Mouse (Mus musculus) adrenal gland, postnatal 36 days (tissue): ENCODE results near the gene Tnfsf11. TPM values are rescaled to one million over a fixed set of nuclear protein-coding genes. Genes with fewer than 3 reads are reported as not detected.

ENCODE experiments used
- DNase-seq, 2 experiments: peaks; one replicate each; pipeline ENCODE4 v3.0.0; 2021; ENCODE audit warnings: mixed read lengths in 1 of 2
- microRNA-seq: library from miRNA; unstranded; fragments of <30 nt; microRNA quantifications from one replicate; pipeline ENCODE4 v1.2.0, GENCODE M21; 2021
- total RNA-seq, 2 experiments: library from RNA; stranded (reverse); gene quantifications; 2 replicates each; pipeline ENCODE4 v1.2.3; 2021

The Tnfsf11 gene
- total RNA-seq, 2 experiments from 2014 or later: 0.13 TPM

DNA sequence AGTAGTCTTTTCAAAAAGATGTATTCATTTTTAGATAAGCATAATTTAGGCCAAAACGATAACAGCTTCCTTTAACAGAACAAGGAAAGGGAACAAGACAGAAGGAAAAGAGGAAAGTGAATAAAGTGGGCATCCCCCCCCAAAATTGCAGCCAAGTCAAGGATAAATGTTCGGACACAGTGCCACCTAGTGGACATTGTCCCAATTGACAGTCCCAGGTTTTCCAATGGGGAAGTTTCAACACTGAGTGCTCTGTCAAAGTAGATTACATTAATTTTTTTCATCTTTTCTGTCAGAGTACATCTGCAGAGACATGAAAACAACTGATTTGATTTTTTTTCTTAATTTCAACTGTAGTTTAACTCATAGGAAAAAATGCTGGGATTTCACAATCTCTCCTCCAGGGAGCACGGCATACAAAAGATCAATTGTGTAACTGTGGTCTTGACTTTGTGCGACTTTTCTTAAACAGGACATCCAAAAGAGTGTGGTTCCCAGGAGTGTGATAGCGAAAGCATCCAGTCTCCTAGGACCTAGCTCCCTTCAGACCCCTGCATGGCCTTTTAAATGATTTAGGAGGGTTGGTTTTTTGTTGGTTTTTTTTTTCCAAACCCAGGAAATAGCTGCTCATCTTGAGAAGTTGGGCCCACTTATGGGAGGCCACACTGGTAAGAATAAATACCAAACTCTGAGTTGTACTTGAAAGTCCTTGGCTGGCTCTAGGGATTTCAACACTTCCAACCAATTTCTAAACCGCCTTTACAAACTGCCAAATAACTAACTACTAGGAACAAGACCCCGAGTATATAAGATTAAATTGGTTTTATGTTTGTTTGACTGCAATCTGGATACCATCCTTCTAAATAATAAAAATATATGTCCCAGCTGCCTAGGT lies 19.7 kb downstream of the Tnfsf11 start:
- peak; percentile 25 to 38 for DNase-seq

DNA sequence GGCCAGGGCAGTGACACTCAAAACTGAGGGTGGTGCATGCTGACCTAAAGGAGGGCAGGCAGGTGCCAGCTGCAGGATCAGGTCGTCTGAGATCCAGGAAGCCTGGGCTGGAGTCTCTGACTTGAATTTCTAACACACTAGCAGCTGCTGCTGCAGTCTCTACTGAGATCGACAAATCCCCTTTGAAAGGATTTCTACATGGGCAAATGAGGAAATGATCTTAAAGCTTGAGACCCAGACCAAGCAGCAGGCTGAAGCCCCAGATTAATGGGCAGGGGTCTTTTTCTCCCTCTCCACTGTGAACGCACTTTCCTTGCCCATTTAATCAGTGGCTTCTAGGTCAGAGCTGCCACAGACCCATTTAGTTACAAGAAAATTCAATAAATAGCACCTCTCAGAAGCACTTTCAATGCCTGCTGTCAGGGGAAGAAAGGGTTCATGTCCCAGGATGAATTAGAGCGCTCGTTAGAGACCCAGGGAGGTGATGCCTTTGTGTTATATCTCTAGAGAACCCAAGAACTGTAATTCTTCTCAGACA lies 21.8 kb downstream of the Tnfsf11 start:
- DNase-seq: no peak

DNA sequence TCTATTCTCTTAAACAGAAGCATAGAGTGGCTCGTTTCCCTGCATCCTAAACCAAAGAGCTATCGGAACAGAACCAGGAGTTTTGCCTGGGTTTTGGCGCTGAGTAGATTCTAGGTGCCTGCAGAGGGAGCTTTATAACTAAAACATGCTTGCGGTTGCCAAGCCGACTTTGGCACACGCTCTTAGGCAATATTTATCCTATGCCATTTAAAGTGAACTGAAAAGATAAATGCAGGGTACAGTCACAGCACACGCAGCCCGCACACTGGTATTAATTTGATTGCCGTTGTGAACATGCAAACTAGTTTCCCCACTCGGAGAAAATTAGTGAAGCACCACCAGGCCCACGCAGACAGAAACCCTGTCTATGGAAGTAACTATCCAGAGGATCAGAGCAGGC lies 25.4 kb downstream of the Tnfsf11 start:
- DNase-seq: no peak

DNA sequence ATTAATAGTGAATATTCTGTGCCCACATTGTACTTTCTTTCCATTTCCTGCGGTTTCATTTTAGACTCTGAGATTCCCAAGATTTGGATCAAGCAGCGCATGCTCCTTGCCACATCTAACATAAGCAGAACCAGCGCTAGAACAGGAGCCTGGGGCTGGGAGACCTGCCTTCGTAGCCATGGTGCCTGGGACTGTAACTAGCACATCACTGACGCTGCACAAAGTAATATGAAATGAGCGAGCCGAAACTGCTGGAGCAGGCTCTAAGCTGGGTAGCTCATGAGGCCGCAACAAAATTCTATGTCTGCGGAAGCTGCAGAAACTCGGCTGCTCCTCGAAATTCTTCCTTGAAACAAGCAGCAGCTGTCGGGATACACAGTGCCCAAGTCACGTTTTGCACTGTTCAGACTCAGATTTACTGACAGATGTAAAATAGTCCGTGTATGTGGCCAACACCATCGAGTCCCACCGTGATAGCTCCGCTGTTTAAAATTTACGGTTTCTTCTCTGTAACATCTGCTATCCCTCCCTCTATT lies 31.4 kb downstream of the Tnfsf11 start:
- no peak for DNase-seq

DNA sequence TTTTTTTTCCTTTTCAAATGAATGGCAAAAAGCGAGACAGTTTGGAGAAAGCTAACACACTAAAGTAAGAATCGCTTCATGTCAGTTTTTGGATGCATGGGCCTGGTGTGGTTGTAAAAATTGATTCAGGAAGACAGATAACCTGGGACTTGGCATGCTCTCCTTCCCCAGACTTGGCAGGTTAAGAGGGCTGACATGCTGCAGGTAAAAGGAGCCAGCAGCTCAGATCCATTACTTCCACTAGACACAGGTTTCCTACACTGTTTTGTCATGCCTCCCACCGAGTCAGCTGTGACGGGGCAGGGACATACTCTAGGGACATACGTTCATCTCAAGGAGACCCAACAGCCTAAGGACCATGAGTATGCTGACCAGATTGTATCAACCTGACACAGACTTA lies 33.0 kb downstream of the Tnfsf11 start:
- DNase-seq: no peak

DNA sequence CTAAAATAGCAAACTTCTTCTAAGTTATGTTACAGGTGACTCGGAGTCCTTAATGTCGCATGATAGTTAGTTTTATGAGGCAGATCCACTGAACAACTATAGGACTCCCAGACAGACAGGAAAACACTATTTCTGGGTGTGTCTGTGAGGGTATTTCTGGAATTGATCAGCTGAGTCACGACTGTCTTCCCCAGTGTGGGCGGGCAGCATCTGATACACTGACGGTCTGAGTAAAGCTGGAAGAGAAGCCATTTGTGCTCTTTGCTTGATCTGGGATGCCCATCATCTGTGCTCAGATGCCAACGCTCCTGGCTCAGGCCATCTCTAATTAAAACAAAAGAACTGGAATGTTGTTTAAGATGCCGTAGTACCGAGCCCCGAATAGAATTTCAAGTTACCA lies 33.7 kb downstream of the Tnfsf11 start:
- no peak for DNase-seq

DNA sequence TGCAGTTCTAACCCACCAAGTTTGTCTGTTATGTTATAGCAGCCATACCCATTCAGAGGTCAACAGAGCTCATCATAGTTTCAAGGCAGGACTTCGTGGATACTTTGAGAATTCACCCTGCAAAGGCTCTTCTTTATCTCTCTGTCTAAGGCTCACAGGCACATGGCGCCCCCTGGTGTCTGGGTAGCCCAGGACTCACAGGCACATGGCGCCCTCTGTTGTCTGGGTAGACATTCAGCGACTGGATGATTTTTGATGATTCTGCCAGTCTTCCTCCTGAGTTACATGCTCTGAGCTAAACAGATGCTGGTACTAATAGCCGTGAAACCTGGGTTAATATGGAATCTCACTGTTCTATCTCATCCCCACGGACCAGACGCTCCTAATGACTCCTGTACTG lies 34.3 kb downstream of the Tnfsf11 start:
- DNase-seq: peak; percentile 84 to 85

DNA sequence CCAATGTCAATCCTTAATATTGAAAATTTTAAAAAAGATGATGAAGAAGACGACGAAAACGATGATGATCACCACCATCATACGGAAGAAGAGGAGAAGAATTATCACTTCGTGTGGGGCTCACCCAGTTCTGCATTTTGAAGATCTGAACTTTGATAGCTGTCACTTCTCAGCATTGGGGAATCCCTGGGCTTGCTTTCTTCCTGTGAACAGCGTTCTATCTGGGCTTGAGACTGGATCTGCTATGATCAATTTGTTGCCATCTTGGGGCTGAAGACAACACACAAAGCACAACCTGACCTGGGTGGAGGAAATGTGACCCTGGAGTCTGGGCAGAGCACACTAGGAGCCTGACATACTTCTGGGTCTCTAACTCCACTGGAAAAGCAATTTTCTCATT lies 43.0 kb downstream of the Tnfsf11 start:
- DNase-seq: no peak

DNA sequence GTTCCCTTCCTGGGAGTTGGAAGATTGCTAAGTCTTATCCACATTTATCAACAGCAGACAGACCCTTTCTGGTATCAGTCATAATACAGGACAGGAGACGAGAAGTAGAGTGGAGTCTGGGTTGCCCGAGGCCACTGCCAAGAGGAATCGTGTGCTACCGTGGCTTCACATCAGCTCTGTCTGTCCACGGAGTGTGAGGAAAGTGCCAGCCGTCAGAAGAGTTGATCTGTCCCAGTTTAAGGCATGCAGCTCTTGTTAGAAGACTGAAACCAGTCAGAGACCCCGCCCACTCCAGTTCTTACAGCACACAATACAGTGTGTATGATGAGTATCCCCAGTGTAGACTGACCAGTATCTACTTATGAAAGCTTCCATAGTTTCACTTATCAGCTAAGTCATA lies 45.2 kb downstream of the Tnfsf11 start:
- no peak for DNase-seq

DNA sequence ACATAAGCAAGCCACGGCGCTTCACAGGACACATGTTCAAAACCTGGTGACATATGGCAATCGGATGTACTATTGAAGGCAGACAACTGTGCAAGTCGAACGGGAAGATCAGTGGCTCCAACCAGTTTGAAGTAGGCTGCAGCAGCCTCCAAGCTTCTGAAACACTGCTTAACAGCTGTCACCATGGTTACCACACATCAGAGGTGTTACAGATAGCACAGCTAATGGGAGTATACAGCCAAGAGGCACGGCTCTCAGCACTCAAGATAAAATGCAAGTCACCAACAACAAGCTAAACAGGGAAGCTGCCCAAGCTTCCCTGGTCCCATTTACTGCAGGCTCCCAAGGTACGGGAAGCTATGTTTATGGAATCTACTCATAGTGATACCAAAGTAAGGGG lies 46.6 kb downstream of the Tnfsf11 start:
- no peak for DNase-seq

DNA sequence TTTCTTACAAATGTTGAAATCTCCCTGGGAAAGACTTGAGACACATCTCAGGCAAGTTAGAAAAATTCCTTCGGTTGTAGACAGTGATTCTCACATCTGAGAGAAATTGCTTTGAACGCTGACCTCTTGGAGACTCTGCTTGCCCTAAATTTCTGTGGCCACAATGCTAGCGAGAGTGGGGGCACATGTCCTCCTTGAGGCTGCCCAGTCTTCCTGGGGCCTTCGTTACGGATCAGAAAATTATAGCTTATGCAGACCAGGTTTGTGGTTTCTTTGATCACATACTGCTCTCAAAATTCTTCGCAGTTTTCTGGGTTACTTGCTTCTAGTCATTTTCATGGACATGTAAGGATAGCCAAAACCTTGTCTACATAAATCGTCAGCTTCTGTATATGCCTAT lies 53.8 kb downstream of the Tnfsf11 start:
- DNase-seq: no peak

DNA sequence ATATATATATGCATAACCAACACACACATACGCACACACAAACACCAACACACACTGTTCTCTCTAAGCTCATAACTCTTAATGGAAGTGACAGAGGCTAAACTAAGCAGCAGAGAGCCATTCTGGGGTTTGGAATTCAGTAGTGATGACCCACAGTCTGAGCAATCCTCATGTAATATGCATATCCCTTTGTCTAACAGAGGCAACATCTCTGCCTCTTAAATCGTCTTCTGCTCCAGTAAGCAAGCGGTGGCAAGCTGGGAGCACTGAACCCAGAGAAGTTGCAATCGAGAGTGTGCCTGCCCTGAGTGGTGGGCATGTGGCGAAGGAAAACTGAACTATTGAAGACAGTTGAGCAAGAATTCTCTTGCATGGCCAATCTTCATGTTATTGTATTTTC lies 61.2 kb downstream of the Tnfsf11 start:
- DNase-seq: no peak

DNA sequence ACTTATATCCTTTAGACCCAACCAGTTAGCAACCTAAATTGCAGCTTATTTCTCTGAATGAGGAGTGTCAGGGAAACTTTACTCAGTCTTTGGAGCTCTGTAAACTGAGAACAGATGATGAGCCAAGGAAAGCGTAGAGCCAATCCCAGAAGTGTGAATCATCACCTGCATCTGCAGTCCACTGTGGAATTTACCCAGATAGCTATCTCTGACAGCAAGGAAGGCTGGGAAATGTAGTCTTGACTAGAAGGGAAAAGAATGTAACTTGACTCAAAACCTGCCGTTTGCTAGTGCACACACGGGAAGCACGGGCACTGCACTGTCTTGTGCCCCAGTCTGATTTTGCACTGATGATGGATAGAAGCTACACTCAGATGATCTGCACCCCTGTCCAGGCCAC lies 63.0 kb downstream of the Tnfsf11 start:
- peak; percentile 25 to 43 for DNase-seq

DNA sequence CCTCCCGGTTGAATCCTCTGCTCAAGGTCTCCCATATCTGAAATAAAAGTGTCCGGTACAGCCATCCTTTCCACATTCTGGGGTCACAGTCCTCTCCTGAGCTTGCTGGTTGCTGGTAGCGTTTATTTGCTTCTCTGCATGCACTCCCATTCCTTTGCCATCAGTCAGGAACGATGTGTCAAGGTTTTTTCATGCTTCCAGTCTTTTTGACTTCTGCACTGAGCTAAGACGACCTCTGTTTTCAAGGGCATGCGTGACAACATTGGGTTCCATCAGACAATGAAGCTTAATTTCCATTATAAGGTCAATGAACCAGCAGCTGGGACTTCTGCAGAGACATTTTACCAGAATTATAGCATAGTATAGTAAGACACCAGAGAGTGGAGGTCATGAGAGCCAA lies 68.5 kb downstream of the Tnfsf11 start:
- DNase-seq: peak; percentile 23 to 37

DNA sequence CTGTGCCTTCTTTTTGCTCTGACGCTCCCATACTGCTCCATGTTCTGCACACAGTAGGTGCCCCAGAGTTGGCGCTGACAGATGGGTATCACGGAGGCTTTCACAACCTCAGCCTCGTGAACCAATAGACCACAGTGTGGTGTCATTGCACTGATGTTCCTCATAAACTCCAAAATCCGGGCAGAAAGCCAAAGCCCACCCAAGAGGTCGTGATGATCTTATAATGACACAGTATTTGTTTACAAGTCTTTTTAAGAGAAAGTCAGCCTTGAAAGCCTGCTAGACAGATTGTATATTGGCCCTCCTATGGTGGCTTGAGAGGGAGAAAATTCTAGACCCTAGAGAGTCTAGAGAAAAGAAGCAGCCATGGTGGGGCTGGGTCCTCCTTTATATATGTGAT lies 70.6 kb downstream of the Tnfsf11 start:
- no peak for DNase-seq

DNA sequence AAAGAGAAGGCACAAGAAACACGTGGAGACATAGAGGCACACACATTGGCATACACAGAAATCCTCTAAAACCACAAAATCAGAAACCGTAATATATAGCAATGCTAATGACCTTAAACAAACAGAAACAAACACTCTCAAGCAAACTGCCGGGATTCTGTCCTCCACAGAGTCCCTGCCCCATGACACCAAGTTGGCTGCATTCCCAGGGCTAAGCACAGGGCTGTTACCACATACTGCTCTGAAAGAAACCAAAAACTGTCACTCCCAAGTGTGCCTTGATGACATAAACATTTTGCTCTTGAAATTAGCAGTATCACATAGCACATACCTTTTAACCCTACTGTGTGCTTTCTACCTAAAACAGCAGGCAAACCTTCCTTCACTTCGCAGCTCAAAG lies 71.7 kb downstream of the Tnfsf11 start:
- DNase-seq: peak; percentile 91

DNA sequence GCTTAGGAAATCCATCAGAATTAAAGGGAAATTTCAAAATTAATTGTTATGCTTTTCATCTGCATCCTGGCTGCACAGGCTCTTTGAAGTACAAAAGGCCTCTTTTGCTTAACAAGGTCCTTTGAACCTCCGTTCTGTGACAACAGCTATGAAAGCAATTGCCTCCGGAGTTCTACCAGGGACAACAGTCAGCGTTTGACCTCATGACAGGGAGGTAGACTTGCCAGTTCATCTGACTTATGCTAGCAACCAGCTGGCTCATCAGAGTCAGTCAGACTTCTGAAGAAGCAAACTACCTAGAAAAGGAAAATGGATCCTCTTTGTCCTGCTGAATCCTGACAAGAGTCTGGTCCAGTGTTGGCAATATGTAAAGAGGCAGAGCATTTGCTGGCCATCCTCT lies 72.5 kb downstream of the Tnfsf11 start:
- DNase-seq: peak in 1 of 2 experiments; percentile 16

DNA sequence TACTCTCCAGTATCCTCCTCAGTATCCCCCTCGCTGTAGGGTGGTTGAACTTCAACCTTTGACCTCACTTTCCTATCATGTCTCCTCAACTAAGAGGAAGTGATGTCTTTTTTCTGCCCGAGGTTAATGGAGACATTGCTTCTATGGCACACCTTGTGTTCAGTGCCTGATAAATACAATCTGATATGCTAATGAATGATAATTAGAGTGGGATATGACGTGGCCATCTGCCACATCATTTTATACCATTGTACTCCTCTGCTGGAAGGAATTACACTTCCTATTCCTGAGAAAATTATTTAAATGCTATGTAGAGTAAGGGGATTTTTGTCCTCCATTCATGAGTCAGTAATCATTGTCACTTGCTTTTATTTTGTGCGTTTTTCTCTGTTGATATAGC lies 78.8 kb downstream of the Tnfsf11 start:
- DNase-seq: no peak

Small RNA genes lying within 50 kb of the gene (microRNA-seq; reads per million reads assigned to microRNA genes)
- not detected for gene Gm23652

Other genes with a start within 250 kb of the Tnfsf11 start
- gene Fam216b, start 219.0 kb downstream of the Tnfsf11 start, total RNA-seq: not detected
- gene Akap11, start 228.8 kb upstream of the Tnfsf11 start, total RNA-seq: 10 to 100 TPM; 47.9 to 51.7 TPM